Mouse (Mus musculus) stomach, postnatal 0 days (tissue): ENCODE data around the gene Dusp11. TPM values are rescaled to one million over a fixed set of nuclear protein-coding genes. Genes with fewer than 3 reads are reported as not detected.
A peak's percentile ranks its signal among the peaks of the same experiment; 100 is the strongest.
"Not testable (repeated sequence)": the region's sequence is repeated elsewhere in the genome, so short reads cannot be mapped to it uniquely, and the experiment has no call there.

Experiments used
- ATAC-seq: fragments of 200-750 bp; cut with Nextera tagmentation; 2 replicates; pipeline ENCODE4 v1.8.0; 2017; ENCODE audit not compliant: low FRiP score, low TSS enrichment
- DNase-seq: peaks from one replicate; pipeline ENCODE4 v3.0.0-alpha.2; 2016; ENCODE audit warnings: low spot score
- H3K27ac ChIP-seq: fragments of 300-500 bp; sonication (generic); replicated peaks from 2 replicates; pipeline ENCODE4 v1.5.1; 2014; ENCODE audit warnings: mild to moderate bottlenecking, control low read depth
- H3K27me3 ChIP-seq: fragments of 300-500 bp; sonication (generic); 2 replicates; pipeline ENCODE4 v1.6.1; 2014; ENCODE audit warnings: low read length; ENCODE audit not compliant: control insufficient read depth, insufficient read depth
- H3K36me3 ChIP-seq: fragments of 300-500 bp; sonication (generic); 2 replicates; pipeline ENCODE4 v1.6.1; 2014; ENCODE audit warnings: low read length, mixed read lengths; ENCODE audit not compliant: control insufficient read depth, insufficient read depth
- H3K4me1 ChIP-seq: fragments of 300-500 bp; sonication (generic); replicated peaks from 2 replicates; pipeline ENCODE4 v1.6.1; 2014; ENCODE audit warnings: antibody characterized with exemption; ENCODE audit not compliant: control insufficient read depth, insufficient read depth
- H3K4me2 ChIP-seq: fragments of 300-500 bp; sonication (generic); replicated peaks from 2 replicates; pipeline ENCODE4 v1.6.1; 2014; ENCODE audit warnings: low read depth, mild to moderate bottlenecking, control low read depth, moderate library complexity
- H3K4me3 ChIP-seq: fragments of 300-500 bp; sonication (generic); 2 replicates; pipeline ENCODE4 v1.5.1; 2014; ENCODE audit warnings: low read depth, low read length, control low read depth
- H3K9ac ChIP-seq: fragments of 300-500 bp; sonication (generic); 2 replicates; pipeline ENCODE4 v1.6.1; 2014; ENCODE audit warnings: mild to moderate bottlenecking, low read length, control low read depth, mixed read lengths
- H3K9me3 ChIP-seq: fragments of 300-500 bp; sonication (generic); 2 replicates; pipeline ENCODE4 v1.6.1; 2016; ENCODE audit warnings: low read length; ENCODE audit not compliant: control insufficient read depth
- CTCF ChIP-seq: IDR thresholded peaks from 2 replicates; pipeline ENCODE4 v1.5.1; 2016; ENCODE audit warnings: antibody characterized with exemption, low read depth, mild to moderate bottlenecking, moderate library complexity
- EP300 ChIP-seq: optimal IDR thresholded peaks from 2 replicates; pipeline ENCODE3; 2016; ENCODE audit warnings: antibody characterized with exemption
- WGBS: fragments of 180-500 bp; shearing (Covaris S2); extraction: QIAGEN DNeasy Blood & Tissue Kit; methylation state at CpG from one replicate; pipeline ENCODE4 v1.1.7; 2014; 5-methylcytosine and 5-hydroxymethylcytosine counted together
- polyA plus RNA-seq: library from polyadenylated mRNA; unstranded; fragments of >200 nt; fragmentation: Nextera tagmentation; extraction: Ambion mirVana; gene quantifications from 2 replicates; pipeline ENCODE4 v1.2.1, GENCODE M21; 2015

Dusp11 gene
- polyA plus RNA-seq, 1 experiment from 2014 or later = 43.9 TPM

- Histone ChIP-seq H3K36me3 (peaks cover 21% of the 10 kb centered on the region), H3K4me3 (no peak overlapping the region), H3K9me3 (no peaks in the 10 kb centered on the region), H3K4me2 (no peak overlapping the region), H3K9ac (no peak overlapping the region), H3K27ac (no peak overlapping the region), H3K4me1 (no peaks in the 10 kb centered on the region), H3K27me3 (no peaks in the 10 kb centered on the region)
- TF ChIP-seq EP300 = no peak
- no peak for TF ChIP-seq CTCF
- no peak for ATAC-seq
- DNase-seq = no peak
- 85% methylated on average over 9 of the region's 9 CpGs for WGBS
Observed at GRCm38 (mm10) chr6:85927476-85928464, 33.7 kb downstream of the Dusp11 start.

- no peaks in the 10 kb centered on the region for H3K27me3 ChIP-seq
- no peak overlapping the region for H3K4me2 ChIP-seq
- no peak overlapping the region for H3K27ac ChIP-seq
- DNase-seq (no peak), ATAC-seq (no peak)
- TF ChIP-seq EP300 (no peak), CTCF (no peak)
- H3K4me1 ChIP-seq = no peaks in the 10 kb centered on the region
- WGBS = 69% methylated on average over 1 of the region's 1 CpGs
- peaks cover 21% of the 10 kb centered on the region for H3K36me3 ChIP-seq
- no peak overlapping the region for H3K4me3 ChIP-seq
- H3K9ac ChIP-seq = no peak overlapping the region
- no peaks in the 10 kb centered on the region for H3K9me3 ChIP-seq
Observed at GRCm38 (mm10) chr6:85926709-85927108, 34.8 kb downstream of the Dusp11 start.

GRCm38 (mm10) chr6:85923643-85924042, 37.8 kb downstream of the Dusp11 start:
- H3K9ac ChIP-seq = no peak overlapping the region
- H3K4me1 ChIP-seq = no peaks in the 10 kb centered on the region
- H3K36me3 ChIP-seq = peaks cover 19% of the 10 kb centered on the region
- 100% methylated on average over 1 of the region's 1 CpGs for WGBS
- no peaks in the 10 kb centered on the region for H3K9me3 ChIP-seq
- H3K27ac ChIP-seq = no peak overlapping the region
- no peak overlapping the region for H3K4me2 ChIP-seq
- no peak for ATAC-seq
- DNase-seq = no peak
- H3K27me3 ChIP-seq = no peaks in the 10 kb centered on the region
- TF ChIP-seq EP300 (no peak), CTCF (no peak)
- no peak overlapping the region for H3K4me3 ChIP-seq

DNA sequence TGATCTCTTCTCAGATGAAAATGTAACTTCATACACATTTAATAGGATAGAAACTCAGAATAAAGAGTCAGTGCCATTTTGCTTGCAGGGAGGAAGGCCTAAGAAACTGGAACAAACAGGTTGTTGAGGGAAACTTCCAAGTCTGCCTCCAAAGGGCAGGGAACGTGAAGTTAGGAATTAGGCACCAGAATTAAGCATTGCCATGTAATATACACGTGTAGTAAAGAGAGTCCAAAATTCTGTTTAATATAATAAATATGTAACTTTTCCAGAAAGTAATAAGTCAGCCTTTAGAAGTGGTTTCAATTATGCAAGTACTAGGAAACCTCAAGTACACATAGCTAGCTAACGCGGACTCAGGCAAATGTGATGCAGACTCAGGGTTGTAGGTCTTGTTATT, 42.1 kb downstream of the Dusp11 start:
- no peak overlapping the region for H3K4me2 ChIP-seq
- H3K27ac ChIP-seq = no peak overlapping the region
- 90% methylated on average over 4 of the region's 4 CpGs for WGBS
- no peak for DNase-seq
- peaks cover 3% of the 10 kb centered on the region; the same call in 1 of the 2 replicates for H3K4me1 ChIP-seq
- H3K27me3 ChIP-seq = no peaks in the 10 kb centered on the region
- TF ChIP-seq CTCF (no peak), EP300 (no peak)
- ATAC-seq = no peak
- no peaks in the 10 kb centered on the region for H3K9me3 ChIP-seq
- no peak overlapping the region for H3K9ac ChIP-seq
- H3K36me3 ChIP-seq = no peaks in the 10 kb centered on the region
- H3K4me3 ChIP-seq = no peak overlapping the region

DNA sequence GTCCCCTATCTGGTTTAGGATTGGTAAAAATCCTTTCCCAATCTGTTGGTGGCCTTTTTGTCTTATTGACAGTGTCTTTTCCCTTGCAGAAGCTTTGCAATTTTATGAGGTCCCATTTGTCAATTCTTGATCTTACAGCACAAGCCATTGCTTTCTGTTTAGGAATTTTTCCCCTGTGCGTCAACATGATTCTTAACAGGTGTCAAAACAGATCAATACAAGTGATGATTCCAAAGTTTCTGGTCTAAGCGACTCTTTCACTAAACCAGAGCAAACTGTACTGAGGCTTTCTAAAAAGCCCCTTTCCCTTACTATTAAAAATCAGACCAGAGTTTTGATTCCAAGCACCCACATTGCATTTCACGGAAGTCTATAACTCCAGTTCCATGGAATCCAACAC, 43.1 kb downstream of the Dusp11 start:
- not testable (repeated sequence) for H3K4me3 ChIP-seq, ATAC-seq, H3K27ac ChIP-seq, H3K4me1 ChIP-seq, H3K9me3 ChIP-seq, DNase-seq, H3K36me3 ChIP-seq, H3K4me2 ChIP-seq, H3K9ac ChIP-seq, H3K27me3 ChIP-seq
- WGBS = 96% methylated on average over 3 of the region's 3 CpGs

GRCm38 (mm10) chr6:85916596-85916995, 44.9 kb downstream of the Dusp11 start:
- peak overlapping the region; percentile 65 for H3K4me3 ChIP-seq
- ATAC-seq (no peak), DNase-seq (no peak)
- peaks cover 3% of the 10 kb centered on the region; the same call in 1 of the 2 replicates for H3K4me1 ChIP-seq
- no peaks in the 10 kb centered on the region for H3K36me3 ChIP-seq
- H3K27ac ChIP-seq = peak overlapping the region; percentile 89
- H3K9me3 ChIP-seq = no peaks in the 10 kb centered on the region
- peak overlapping the region; percentile 75 for H3K9ac ChIP-seq
- no peak for TF ChIP-seq EP300
- TF ChIP-seq CTCF = no peak
- WGBS = 65% methylated on average over 6 of the region's 6 CpGs
- H3K4me2 ChIP-seq = peak overlapping the region; percentile 87
- no peaks in the 10 kb centered on the region for H3K27me3 ChIP-seq
